Mouse (Mus musculus) C2C12 (cell line): ENCODE results near the gene Map2k6. TPM values are rescaled to one million over a fixed set of nuclear protein-coding genes. Genes with fewer than 3 reads are reported as not detected.

Experiments
- H3K27me3 ChIP-seq: one replicate; pipeline ENCODE4 v1.6.1; 2011; ENCODE audit not compliant: control insufficient read depth, insufficient read depth, insufficient read length
- H3K36me3 ChIP-seq: one replicate; pipeline ENCODE4 v1.6.1; 2011; ENCODE audit not compliant: control insufficient read depth, insufficient read depth
- H3K4me3 ChIP-seq: one replicate; pipeline ENCODE4 v1.5.1; 2011; ENCODE audit warnings: mild to moderate bottlenecking, control low read depth; ENCODE audit not compliant: poor library complexity, insufficient read depth, severe bottlenecking
- H3K79me2 ChIP-seq: one replicate; pipeline ENCODE4 v1.6.1; 2011; ENCODE audit not compliant: control insufficient read depth, insufficient read depth
- H3K79me3 ChIP-seq: one replicate; pipeline ENCODE4 v1.6.1; 2011; ENCODE audit warnings: low read depth, control low read depth
- H3ac ChIP-seq: one replicate; pipeline ENCODE3; 2011; ENCODE audit warnings: low read depth; ENCODE audit not compliant: control insufficient read depth, insufficient read length
- CEBPB ChIP-seq: IDR thresholded peaks from one replicate; pipeline ENCODE4 v1.6.1; 2011; ENCODE audit warnings: low read depth, mild to moderate bottlenecking, control low read depth, moderate library complexity
- CTCF ChIP-seq: IDR thresholded peaks from one replicate; pipeline ENCODE4 v1.5.1; 2011; ENCODE audit not compliant: control insufficient read depth, insufficient read depth, insufficient read length
- FOSL1 ChIP-seq: IDR thresholded peaks from one replicate; pipeline ENCODE4 v1.8.0; 2011; ENCODE audit warnings: mild to moderate bottlenecking, low read length; ENCODE audit not compliant: poor library complexity, insufficient read depth, severe bottlenecking
- MAX ChIP-seq: IDR thresholded peaks from one replicate; pipeline ENCODE4 v1.6.1; 2011; ENCODE audit warnings: mild to moderate bottlenecking, control low read depth
- MYOD1 ChIP-seq: IDR thresholded peaks from one replicate; pipeline ENCODE4 v1.6.1; 2011; ENCODE audit warnings: low read depth; ENCODE audit not compliant: control insufficient read depth, insufficient read length
- MYOG ChIP-seq: IDR thresholded peaks from one replicate; pipeline ENCODE4 v1.6.1; 2011; ENCODE audit not compliant: control insufficient read depth, insufficient read length; ENCODE audit errors: extremely low read depth
- USF1 ChIP-seq: IDR thresholded peaks from one replicate; pipeline ENCODE4 v1.6.1; 2011; ENCODE audit warnings: low read depth, mild to moderate bottlenecking, control low read depth, moderate library complexity
- polyA plus RNA-seq: library from polyadenylated mRNA; unstranded; fragments of >200 nt; fragmentation: generic; extraction: Trizol; gene quantifications from one replicate; pipeline ENCODE4 v1.2.1, GENCODE M21; 2012; ENCODE audit warnings: missing spikeins

Map2k6 gene
- polyA plus RNA-seq, 1 experiment: 4.8 TPM

GRCm38 (mm10) chr11:110396085-110396484, 2.8 kb upstream of the Map2k6 start:
- no peaks in the 10 kb centered on the region for H3K79me3 ChIP-seq
- no peaks in the 10 kb centered on the region for H3K36me3 ChIP-seq
- no peak overlapping the region for H3K4me3 ChIP-seq
- no peak overlapping the region for H3ac ChIP-seq
- H3K27me3 ChIP-seq: no peaks in the 10 kb centered on the region
- TF ChIP-seq FOSL1 (no peak), MAX (no peak), CEBPB (no peak), CTCF (no peak), USF1 (no peak), MYOD1 (no peak), MYOG (no peak)
- no peaks in the 10 kb centered on the region for H3K79me2 ChIP-seq

DNA sequence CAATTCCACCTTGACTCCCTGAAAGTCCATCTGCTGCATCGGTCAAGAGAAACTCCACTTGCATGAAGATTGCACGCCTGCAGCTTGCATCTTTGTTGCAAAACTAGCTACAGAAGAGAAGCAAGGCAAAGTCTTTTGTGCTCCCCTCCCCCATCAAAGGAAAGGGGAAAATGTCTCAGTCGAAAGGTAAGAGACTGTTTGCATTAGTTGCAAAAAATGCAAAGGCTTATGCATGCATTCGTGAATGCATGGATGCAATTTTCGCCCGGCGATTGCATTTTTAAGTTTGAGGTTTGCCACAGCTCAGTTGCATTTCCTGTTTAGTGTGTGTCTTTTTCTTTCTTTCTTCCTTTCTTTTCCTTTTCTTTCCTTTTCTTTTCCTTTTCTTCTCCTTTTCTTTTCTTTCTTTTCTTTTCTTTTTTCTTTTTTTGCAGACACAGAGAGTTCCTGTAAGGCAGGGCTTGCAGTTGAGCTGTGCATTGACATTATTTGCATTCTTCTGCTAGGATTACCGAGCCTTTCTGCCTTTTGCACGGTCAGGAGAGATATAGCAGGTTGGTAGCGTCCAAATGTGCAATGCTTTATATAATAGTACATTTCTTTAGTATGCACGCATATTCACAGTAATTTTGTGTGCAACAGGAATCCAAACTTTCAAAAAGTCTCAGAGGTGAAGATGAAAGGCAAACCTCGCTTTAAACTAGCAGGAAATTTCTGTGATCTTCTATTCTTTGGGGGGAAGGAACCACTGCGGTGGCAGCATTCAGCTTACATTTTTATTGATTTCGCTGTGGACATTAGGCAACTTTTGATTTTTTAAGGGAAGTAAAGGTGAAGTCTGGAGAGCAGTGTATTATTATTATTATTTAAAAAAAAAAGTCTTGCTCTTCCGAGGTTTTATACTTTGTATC, 573 bp downstream of the Map2k6 start:
- H3K79me3 ChIP-seq: no peaks in the 10 kb centered on the region
- TF ChIP-seq CTCF: no peak
- peak overlapping the region; percentile 35 for H3K4me3 ChIP-seq
- no peaks in the 10 kb centered on the region for H3K27me3 ChIP-seq
- no peaks in the 10 kb centered on the region for H3K79me2 ChIP-seq
- H3K36me3 ChIP-seq: no peaks in the 10 kb centered on the region
- peak overlapping the region; percentile 27 for H3ac ChIP-seq

DNA sequence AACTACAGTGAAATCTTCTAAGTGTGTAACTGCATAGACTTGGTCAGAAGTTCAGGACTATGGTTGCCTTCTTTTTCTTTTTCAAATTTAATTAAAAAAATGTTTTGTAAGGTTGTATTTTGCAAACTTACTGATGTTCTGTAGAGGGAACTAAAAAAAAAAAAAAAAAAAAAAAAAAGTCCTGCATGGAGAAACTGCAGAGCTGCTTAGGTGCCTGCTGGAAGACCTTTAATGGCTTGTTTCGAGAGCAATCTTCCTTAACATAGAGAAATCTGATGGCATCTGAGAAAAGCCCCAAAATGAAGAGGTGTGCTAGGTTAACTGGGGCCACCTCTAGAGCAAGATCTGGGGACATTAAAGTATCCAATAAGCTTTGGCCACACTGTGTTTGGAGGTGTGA, 1.4 kb downstream of the Map2k6 start:
- H3K4me3 ChIP-seq: no peak overlapping the region
- no peak overlapping the region for H3ac ChIP-seq
- no peaks in the 10 kb centered on the region for H3K36me3 ChIP-seq
- TF ChIP-seq CTCF (no peak), MAX (no peak), MYOG (no peak), MYOD1 (no peak)
- H3K27me3 ChIP-seq: no peaks in the 10 kb centered on the region
- no peaks in the 10 kb centered on the region for H3K79me3 ChIP-seq
- H3K79me2 ChIP-seq: no peaks in the 10 kb centered on the region

- Histone ChIP-seq H3K36me3 (no peaks in the 10 kb centered on the region), H3K79me2 (peaks cover 6% of the 10 kb centered on the region), H3K4me3 (no peak overlapping the region)
Observed at GRCm38 (mm10) chr11:110402671-110403070, 3.7 kb downstream of the Map2k6 start.

GRCm38 (mm10) chr11:110403602-110404001, 4.7 kb downstream of the Map2k6 start:
- TF ChIP-seq USF1: no peak
- TF ChIP-seq CTCF: no peak
- TF ChIP-seq CEBPB: no peak
- TF ChIP-seq MAX: no peak
- no peak for TF ChIP-seq MYOD1
- TF ChIP-seq MYOG: no peak
- no peak for TF ChIP-seq FOSL1
- no peaks in the 10 kb centered on the region for H3K36me3 ChIP-seq

More at GRCm38 (mm10) chr11:110402671-110403070, 3.7 kb downstream of the Map2k6 start:
- TF ChIP-seq CEBPB (no peak), MAX (no peak), USF1 (no peak), CTCF (no peak), FOSL1 (no peak), MYOD1 (no peak), MYOG (no peak)
- Histone ChIP-seq H3K79me3 (no peaks in the 10 kb centered on the region), H3ac (no peak overlapping the region), H3K27me3 (no peaks in the 10 kb centered on the region)

GRCm38 (mm10) chr11:110405607-110406006, 6.7 kb downstream of the Map2k6 start:
- no peak overlapping the region for H3K4me3 ChIP-seq
- no peak overlapping the region for H3ac ChIP-seq
- no peaks in the 10 kb centered on the region for H3K36me3 ChIP-seq
- H3K79me2 ChIP-seq: peaks cover 6% of the 10 kb centered on the region
- no peak for TF ChIP-seq FOSL1
- TF ChIP-seq MYOG: no peak
- no peak for TF ChIP-seq CEBPB
- TF ChIP-seq USF1: no peak
- no peak for TF ChIP-seq MAX
- no peak for TF ChIP-seq CTCF
- H3K27me3 ChIP-seq: no peaks in the 10 kb centered on the region
- no peaks in the 10 kb centered on the region for H3K79me3 ChIP-seq

More at GRCm38 (mm10) chr11:110403602-110404001, 4.7 kb downstream of the Map2k6 start:
- H3K4me3 ChIP-seq: no peak overlapping the region
- H3K79me3 ChIP-seq: no peaks in the 10 kb centered on the region
- H3K27me3 ChIP-seq: no peaks in the 10 kb centered on the region
- H3ac ChIP-seq: no peak overlapping the region
- H3K79me2 ChIP-seq: peaks cover 6% of the 10 kb centered on the region
